Mouse (Mus musculus) hindbrain, embryonic 13.5 days (tissue): Measurements from ENCODE around the gene Lypd4. TPM values are rescaled to one million over a fixed set of nuclear protein-coding genes. Genes with fewer than 3 reads are reported as not detected.
"Not testable (repeated sequence)": the region's sequence is repeated elsewhere in the genome, so short reads cannot be mapped to it uniquely, and the experiment has no call there.

Source experiments
- ATAC-seq: fragments of 200-750 bp; cut with Nextera tagmentation; 2 replicates; pipeline ENCODE4 v1.8.0; 2017; ENCODE audit warnings: moderate TSS enrichment; ENCODE audit not compliant: low FRiP score
- H3K27ac ChIP-seq: fragments of 300-500 bp; sonication (generic); 2 replicates; pipeline ENCODE4 v1.5.1; 2015; ENCODE audit warnings: inconsistent platforms, mild to moderate bottlenecking, moderate library complexity
- H3K27me3 ChIP-seq: fragments of 300-500 bp; sonication (generic); 2 replicates; pipeline ENCODE4 v1.6.1; 2015; ENCODE audit warnings: mild to moderate bottlenecking, inconsistent platforms
- H3K36me3 ChIP-seq: fragments of 300-500 bp; sonication (generic); 2 replicates; pipeline ENCODE4 v1.6.1; 2015; ENCODE audit warnings: mild to moderate bottlenecking, inconsistent platforms
- H3K4me1 ChIP-seq: fragments of 300-500 bp; sonication (generic); replicated peaks from 2 replicates; pipeline ENCODE4 v1.6.1; 2015; ENCODE audit warnings: inconsistent platforms
- H3K4me2 ChIP-seq: fragments of 300-500 bp; sonication (generic); 2 replicates; pipeline ENCODE4 v1.6.1; 2015; ENCODE audit warnings: inconsistent platforms, mild to moderate bottlenecking, moderate library complexity
- H3K4me3 ChIP-seq: fragments of 300-500 bp; sonication (generic); 2 replicates; pipeline ENCODE4 v1.5.1; 2015; ENCODE audit warnings: mild to moderate bottlenecking, inconsistent platforms
- H3K9ac ChIP-seq: fragments of 300-500 bp; sonication (generic); 2 replicates; pipeline ENCODE4 v1.6.1; 2015; ENCODE audit warnings: mild to moderate bottlenecking, inconsistent platforms
- H3K9me3 ChIP-seq: fragments of 300-500 bp; sonication (generic); 2 replicates; pipeline ENCODE4 v1.6.1; 2016; ENCODE audit warnings: inconsistent platforms
- WGBS: fragments of 180-500 bp; shearing (Covaris S2); methylation state at CpG from one replicate; pipeline ENCODE4 v1.1.7; 2015; 5-methylcytosine and 5-hydroxymethylcytosine counted together
- polyA plus RNA-seq: library from polyadenylated mRNA; unstranded; fragments of >200 nt; fragmentation: Nextera tagmentation; extraction: Ambion mirVana; gene quantifications from 2 replicates; pipeline ENCODE4 v1.2.1, GENCODE M21; 2015

Lypd4 gene
- polyA plus RNA-seq, 1 experiment from 2014 or later, result not detected

- 46% methylated on average over 7 of the region's 7 CpGs for WGBS
- Histone ChIP-seq H3K4me1 (no peaks in the 10 kb centered on the region), H3K27ac (no peak overlapping the region), H3K4me2 (no peak overlapping the region), H3K9me3 (no peaks in the 10 kb centered on the region), H3K4me3 (no peak overlapping the region), H3K36me3 (no peaks in the 10 kb centered on the region), H3K9ac (no peak overlapping the region), H3K27me3 (no peaks in the 10 kb centered on the region)
- no peak for ATAC-seq
These were observed 16.0 kb downstream of the Lypd4 start for GRCm38 (mm10) chr7:24853695-24854094.

GRCm38 (mm10) chr7:24853233-24853563 lies 16.5 kb downstream of the Lypd4 start:
- Histone ChIP-seq H3K4me1 (no peaks in the 10 kb centered on the region), H3K4me3 (no peak overlapping the region), H3K4me2 (no peak overlapping the region), H3K36me3 (no peaks in the 10 kb centered on the region), H3K9me3 (no peaks in the 10 kb centered on the region), H3K9ac (no peak overlapping the region), H3K27me3 (no peaks in the 10 kb centered on the region), H3K27ac (no peak overlapping the region)
- ATAC-seq, result no peak

DNA sequence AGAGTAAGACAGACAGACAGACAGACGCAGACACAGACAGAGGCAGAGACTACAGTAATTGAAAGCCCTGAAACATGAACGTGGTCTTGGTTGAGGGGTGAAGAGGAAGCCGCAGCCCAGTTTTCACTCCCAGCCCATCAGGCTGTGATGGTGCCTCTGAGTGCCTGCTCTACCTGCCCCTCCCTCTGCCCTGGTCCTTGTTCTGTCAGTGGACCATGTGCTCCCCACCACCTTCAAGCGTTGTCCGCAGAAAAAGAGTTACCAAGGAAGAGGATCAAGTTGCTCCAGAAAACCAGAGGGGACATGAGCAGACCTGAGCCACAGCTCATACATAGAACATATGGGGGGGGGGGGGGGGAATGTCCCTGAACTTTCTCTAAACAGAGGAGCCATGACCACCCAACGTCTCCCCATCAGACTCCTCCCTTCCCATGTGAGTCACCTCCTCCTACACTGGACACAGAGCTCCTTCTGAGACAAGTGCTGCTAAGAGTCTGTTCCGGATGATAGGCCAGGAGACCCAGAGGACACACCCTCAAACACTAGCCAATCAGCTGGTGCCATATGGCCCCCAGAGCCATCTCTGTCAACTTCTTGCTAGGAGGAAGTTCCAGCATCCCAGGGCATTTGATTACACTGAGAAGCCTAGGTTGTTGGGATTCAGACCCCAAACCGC lies 17.0 kb downstream of the Lypd4 start:
- Histone ChIP-seq H3K27me3 (no peaks in the 10 kb centered on the region), H3K4me1 (no peaks in the 10 kb centered on the region), H3K4me3 (no peak overlapping the region), H3K9ac (no peak overlapping the region), H3K36me3 (no peaks in the 10 kb centered on the region), H3K9me3 (no peaks in the 10 kb centered on the region), H3K4me2 (no peak overlapping the region), H3K27ac (no peak overlapping the region)
- 90% methylated on average over 8 of the region's 8 CpGs for WGBS
- ATAC-seq, result no peak

- 87% methylated on average over 5 of the region's 5 CpGs for WGBS
- H3K4me1 ChIP-seq, result no peaks in the 10 kb centered on the region
- no peaks in the 10 kb centered on the region for H3K27me3 ChIP-seq
- no peak overlapping the region for H3K27ac ChIP-seq
- no peak overlapping the region for H3K9ac ChIP-seq
- no peak overlapping the region for H3K4me3 ChIP-seq
- H3K9me3 ChIP-seq, result no peaks in the 10 kb centered on the region
- no peak for ATAC-seq
- no peaks in the 10 kb centered on the region for H3K36me3 ChIP-seq
- H3K4me2 ChIP-seq, result no peak overlapping the region
These were observed 18.0 kb downstream of the Lypd4 start for GRCm38 (mm10) chr7:24851596-24852325.

DNA sequence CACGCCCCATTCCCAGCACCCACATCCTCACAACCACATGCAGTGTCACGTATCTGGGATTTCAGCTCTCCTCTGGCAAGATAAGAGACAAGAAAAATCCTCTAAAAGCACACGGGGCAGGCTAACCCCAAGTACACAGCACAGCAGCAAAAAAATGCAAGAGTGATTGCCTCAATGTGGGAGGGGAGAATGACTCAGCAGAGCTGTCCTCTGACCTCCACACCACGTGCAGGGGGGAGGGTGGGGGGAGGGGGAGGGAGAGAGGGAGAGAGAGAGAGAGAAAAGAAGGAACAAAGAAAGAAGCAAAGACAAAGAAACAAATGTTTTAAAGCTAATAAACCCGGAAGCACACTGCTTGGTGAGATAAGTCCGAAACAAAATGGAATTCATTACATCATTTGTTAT lies 18.8 kb downstream of the Lypd4 start:
- ATAC-seq, result no peak
- Histone ChIP-seq H3K27ac (no peak overlapping the region), H3K4me1 (no peaks in the 10 kb centered on the region), H3K4me3 (no peak overlapping the region), H3K4me2 (no peak overlapping the region), H3K27me3 (no peaks in the 10 kb centered on the region), H3K9ac (no peak overlapping the region), H3K9me3 (no peaks in the 10 kb centered on the region), H3K36me3 (no peaks in the 10 kb centered on the region)
- 39% methylated on average over 6 of the region's 6 CpGs for WGBS

DNA sequence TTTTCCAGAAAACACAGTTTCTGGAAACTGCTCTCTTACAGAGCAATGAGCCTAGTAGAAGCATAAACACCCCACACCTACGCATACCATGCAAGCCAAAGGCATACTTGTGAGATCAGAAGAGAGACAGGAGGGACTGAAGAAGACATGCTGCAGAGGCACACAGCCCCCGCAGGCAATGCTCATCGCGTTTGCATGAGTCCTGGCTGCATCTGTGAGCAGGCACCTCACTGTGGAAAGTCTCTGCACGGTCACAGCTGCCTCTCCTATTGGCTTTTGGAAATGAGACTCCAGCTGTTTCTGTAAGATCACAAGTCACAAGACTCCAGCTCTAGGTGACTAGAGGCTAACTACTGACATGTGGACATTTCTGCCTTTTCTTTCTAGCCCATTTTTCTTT lies 19.6 kb downstream of the Lypd4 start:
- Histone ChIP-seq H3K9me3 (no peaks in the 10 kb centered on the region), H3K9ac (no peak overlapping the region), H3K4me2 (no peak overlapping the region), H3K36me3 (no peaks in the 10 kb centered on the region), H3K27me3 (no peaks in the 10 kb centered on the region), H3K4me1 (no peaks in the 10 kb centered on the region), H3K4me3 (no peak overlapping the region), H3K27ac (no peak overlapping the region)
- ATAC-seq, result no peak
- WGBS, result 19% methylated on average over 5 of the region's 5 CpGs

DNA sequence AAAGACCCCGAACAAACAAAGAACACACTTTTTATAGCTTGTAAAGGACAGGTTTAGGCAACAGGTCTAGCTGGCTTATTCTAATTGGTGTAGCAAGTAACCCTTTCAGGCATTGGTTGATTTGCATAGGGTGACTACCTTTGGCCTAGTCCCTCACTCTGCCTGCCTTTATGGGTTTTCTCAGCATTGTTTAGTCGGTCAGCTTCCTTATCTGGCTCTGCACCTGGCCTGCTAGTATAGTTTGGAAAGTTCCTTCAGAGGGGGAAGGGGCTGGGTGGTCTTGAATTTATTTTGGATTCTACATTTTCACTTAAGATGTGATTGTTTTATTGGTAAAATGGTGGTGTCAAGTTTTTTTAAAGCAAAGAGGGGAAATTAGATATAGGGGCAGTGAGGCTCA lies 23.2 kb downstream of the Lypd4 start:
- H3K9ac ChIP-seq, ATAC-seq, H3K4me2 ChIP-seq, H3K27ac ChIP-seq, H3K27me3 ChIP-seq, H3K36me3 ChIP-seq, H3K9me3 ChIP-seq, H3K4me3 ChIP-seq, H3K4me1 ChIP-seq: not testable (repeated sequence)
- WGBS, result 51% methylated on average over 2 of the region's 2 CpGs

GRCm38 (mm10) chr7:24845713-24846112 lies 24.0 kb downstream of the Lypd4 start:
- no peaks in the 10 kb centered on the region for H3K27me3 ChIP-seq
- H3K9me3 ChIP-seq, result no peaks in the 10 kb centered on the region
- H3K9ac ChIP-seq, result no peak overlapping the region
- no peaks in the 10 kb centered on the region for H3K36me3 ChIP-seq
- H3K27ac ChIP-seq, result no peak overlapping the region
- H3K4me2 ChIP-seq, result no peak overlapping the region
- H3K4me3 ChIP-seq, result no peak overlapping the region
- no peak for ATAC-seq
- H3K4me1 ChIP-seq, result no peaks in the 10 kb centered on the region
- 2% methylated on average over 6 of the region's 6 CpGs for WGBS

DNA sequence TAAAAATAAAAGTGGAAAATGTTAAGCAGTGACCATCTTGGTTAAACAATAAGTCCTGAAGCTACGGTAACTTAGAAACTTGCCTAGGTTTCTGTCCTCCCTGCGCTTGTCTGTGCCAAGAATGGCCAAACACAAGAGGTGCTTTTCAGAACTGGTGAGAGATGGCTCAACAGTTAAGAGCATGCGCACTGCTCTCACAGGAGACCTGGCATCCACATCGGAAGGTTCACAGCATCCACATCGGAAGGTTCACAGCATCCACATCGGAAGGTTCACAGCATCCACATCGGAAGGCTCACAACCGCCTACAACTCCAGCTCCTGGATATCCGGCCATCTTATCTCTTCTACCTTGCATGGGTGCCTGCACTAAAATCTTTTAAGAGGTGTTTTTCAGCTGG lies 24.6 kb downstream of the Lypd4 start:
- H3K4me3 ChIP-seq, result no peak overlapping the region
- no peaks in the 10 kb centered on the region for H3K9me3 ChIP-seq
- no peak overlapping the region for H3K9ac ChIP-seq
- no peak for ATAC-seq
- no peaks in the 10 kb centered on the region for H3K36me3 ChIP-seq
- no peak overlapping the region for H3K4me2 ChIP-seq
- no peak overlapping the region for H3K27ac ChIP-seq
- WGBS, result 86% methylated on average over 9 of the region's 9 CpGs
- no peaks in the 10 kb centered on the region for H3K27me3 ChIP-seq
- no peaks in the 10 kb centered on the region for H3K4me1 ChIP-seq

- Histone ChIP-seq H3K4me2 (no peak overlapping the region), H3K9me3 (no peaks in the 10 kb centered on the region), H3K9ac (no peak overlapping the region), H3K4me1 (no peaks in the 10 kb centered on the region), H3K4me3 (no peak overlapping the region), H3K27ac (no peak overlapping the region), H3K27me3 (no peaks in the 10 kb centered on the region), H3K36me3 (no peaks in the 10 kb centered on the region)
- ATAC-seq, result no peak
- 38% methylated on average over 5 of the region's 5 CpGs for WGBS
These were observed 25.6 kb downstream of the Lypd4 start for GRCm38 (mm10) chr7:24844144-24844543.

DNA sequence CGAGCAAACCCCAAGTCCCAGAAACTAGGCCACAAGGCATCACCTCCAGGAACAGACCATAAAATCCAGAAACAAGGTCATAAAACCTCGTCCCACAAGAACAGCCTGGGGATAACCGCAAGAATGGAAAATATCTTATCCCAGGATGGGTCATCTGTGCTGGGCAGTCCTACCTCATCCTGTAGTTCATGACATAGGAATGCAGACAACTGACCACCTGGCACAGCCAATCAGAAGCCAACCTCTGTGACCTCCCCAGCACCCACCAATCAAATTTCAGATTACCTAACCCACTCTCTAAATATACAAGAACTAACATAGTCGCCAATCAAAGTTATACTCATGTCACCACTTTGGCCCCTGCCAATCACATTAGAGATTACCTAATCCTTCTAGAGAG lies 28.7 kb downstream of the Lypd4 start:
- no peaks in the 10 kb centered on the region for H3K36me3 ChIP-seq
- no peak overlapping the region for H3K4me3 ChIP-seq
- 79% methylated on average over 4 of the region's 4 CpGs for WGBS
- H3K4me1 ChIP-seq, result no peaks in the 10 kb centered on the region
- H3K9ac ChIP-seq, result no peak overlapping the region
- H3K4me2 ChIP-seq, result no peak overlapping the region
- no peak overlapping the region for H3K27ac ChIP-seq
- H3K27me3 ChIP-seq, result no peaks in the 10 kb centered on the region
- no peaks in the 10 kb centered on the region for H3K9me3 ChIP-seq
- ATAC-seq, result no peak

- Histone ChIP-seq H3K4me3 (no peak overlapping the region), H3K36me3 (no peaks in the 10 kb centered on the region), H3K27me3 (peaks cover 4% of the 10 kb centered on the region; the same call in 1 of the 2 replicates), H3K27ac (no peak overlapping the region), H3K9ac (no peak overlapping the region), H3K4me1 (no peaks in the 10 kb centered on the region), H3K9me3 (no peaks in the 10 kb centered on the region), H3K4me2 (no peak overlapping the region)
- no peak for ATAC-seq
- WGBS, result 68% methylated on average over 3 of the region's 3 CpGs
These were observed 29.4 kb downstream of the Lypd4 start for GRCm38 (mm10) chr7:24840331-24840730.

GRCm38 (mm10) chr7:24839410-24839808 lies 30.3 kb downstream of the Lypd4 start:
- Histone ChIP-seq H3K4me2 (no peak overlapping the region), H3K9me3 (no peaks in the 10 kb centered on the region), H3K4me1 (no peaks in the 10 kb centered on the region), H3K9ac (no peak overlapping the region), H3K4me3 (no peak overlapping the region), H3K27ac (no peak overlapping the region), H3K27me3 (peaks cover 4% of the 10 kb centered on the region; the same call in 1 of the 2 replicates), H3K36me3 (no peaks in the 10 kb centered on the region)
- 86% methylated on average over 8 of the region's 8 CpGs for WGBS
- ATAC-seq, result no peak
